Mouse (Mus musculus) thymus, adult 2 months (tissue): ENCODE measurements around the gene Gm10521. TPM values are rescaled to one million over a fixed set of nuclear protein-coding genes. Genes with fewer than 3 reads are reported as not detected.

Source experiments
- DNase-seq: peaks from one replicate; pipeline ENCODE4 v3.0.0; 2021
- H3K27ac ChIP-seq: fragments of 200-500 bp; 2 replicates; pipeline ENCODE4 v1.5.1; 2012; ENCODE audit warnings: low read length, control low read depth; ENCODE audit not compliant: control insufficient read depth, insufficient read depth
- H3K27me3 ChIP-seq: fragments of 200-500 bp; 2 replicates; pipeline ENCODE4 v1.6.1; 2012; ENCODE audit warnings: mild to moderate bottlenecking, low read length, moderate library complexity, mixed read lengths; ENCODE audit not compliant: control insufficient read depth, insufficient read depth
- H3K36me3 ChIP-seq: fragments of 200-500 bp; 2 replicates; pipeline ENCODE4 v1.6.1; 2012; ENCODE audit warnings: mild to moderate bottlenecking, low read length, moderate library complexity; ENCODE audit not compliant: control insufficient read depth, insufficient read depth
- H3K4me1 ChIP-seq: fragments of 200-500 bp; replicated peaks from 2 replicates; pipeline ENCODE4 v1.6.1; 2012; ENCODE audit warnings: low read length; ENCODE audit not compliant: control insufficient read depth, insufficient read depth
- H3K4me3 ChIP-seq: fragments of 200-500 bp; 2 replicates; pipeline ENCODE4 v1.5.1; 2012; ENCODE audit warnings: mild to moderate bottlenecking, low read length, control low read depth, moderate library complexity; ENCODE audit not compliant: control insufficient read depth, insufficient read depth
- CTCF ChIP-seq: fragments of 200-500 bp; IDR thresholded peaks from 2 replicates; pipeline ENCODE4 v1.5.1; 2012; ENCODE audit warnings: mild to moderate bottlenecking, control low read depth, low read length, moderate library complexity, borderline replicate concordance; ENCODE audit not compliant: control insufficient read depth, poor library complexity, insufficient read depth; ENCODE audit errors: extremely low read depth
- POLR2A ChIP-seq: fragments of 200-500 bp; IDR thresholded peaks from 2 replicates; pipeline ENCODE4 v1.6.1; 2012; ENCODE audit warnings: mild to moderate bottlenecking, low read length, control low read depth, moderate library complexity; ENCODE audit not compliant: control insufficient read depth, poor library complexity, insufficient read depth; ENCODE audit errors: extremely low read depth
- WGBS: fragments of 180-500 bp; shearing (Covaris S2); methylation state at CpG from one replicate; pipeline ENCODE4 v1.1.7; 2018; 5-methylcytosine and 5-hydroxymethylcytosine counted together
- polyA plus RNA-seq: library from polyadenylated mRNA; depleted of rRNA; stranded (reverse); fragments of >200 nt; gene quantifications from 2 replicates; pipeline ENCODE4 v1.2.3, GENCODE M21; 2012

Gene Gm10521
- polyA plus RNA-seq, 1 experiment: 9.5 TPM

DNA sequence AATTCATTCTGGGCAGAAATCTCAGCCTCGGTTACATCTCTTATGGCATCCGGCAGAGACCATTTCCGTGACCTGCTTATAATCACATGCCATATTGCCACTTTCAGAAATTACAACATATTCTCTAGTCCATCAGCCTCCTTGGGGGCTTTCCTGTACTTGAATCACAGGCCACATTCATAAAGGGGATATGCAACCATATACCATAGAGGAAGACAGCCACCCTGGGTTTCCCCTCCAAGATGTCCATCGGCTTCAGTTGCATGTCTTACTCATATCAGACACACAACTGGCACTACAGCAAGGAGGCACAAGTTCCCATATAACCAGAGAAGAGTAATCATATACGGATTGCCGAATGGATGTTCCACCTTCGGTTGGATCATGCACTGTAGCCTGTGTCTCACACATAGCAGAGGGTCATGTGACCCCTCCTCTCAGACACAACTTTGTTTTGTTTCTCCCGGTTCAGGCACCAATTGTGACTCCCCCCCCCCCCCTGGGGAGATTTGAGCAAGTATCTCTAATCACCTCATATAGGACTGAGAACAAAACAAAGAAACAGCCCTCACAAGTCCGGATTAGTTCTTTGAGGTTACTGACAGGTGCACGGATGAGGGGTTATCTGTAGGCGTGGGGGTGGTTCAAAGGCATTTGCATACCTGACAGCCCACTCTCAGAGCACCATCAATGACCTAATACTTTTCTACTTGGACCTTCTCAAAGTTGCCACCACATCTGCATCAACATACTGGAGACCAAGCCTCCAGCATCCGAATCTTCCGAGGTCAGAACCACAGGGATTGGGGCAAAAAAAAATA lies 20.4 kb downstream of the Gm10521 start:
- peaks cover 21% of the 10 kb centered on the region for H3K4me1 ChIP-seq
- TF ChIP-seq POLR2A (no peak), CTCF (no peak)
- no peak overlapping the region; the same call in 1 of the 2 replicates for H3K4me3 ChIP-seq
- DNase-seq: peak; percentile 39
- H3K27me3 ChIP-seq: no peaks in the 10 kb centered on the region
- H3K36me3 ChIP-seq: peaks cover 17% of the 10 kb centered on the region; the same call in 1 of the 2 replicates
- peak overlapping the region; percentile 74 for H3K27ac ChIP-seq
- WGBS: 57% methylated on average over 13 of the region's 13 CpGs

DNA sequence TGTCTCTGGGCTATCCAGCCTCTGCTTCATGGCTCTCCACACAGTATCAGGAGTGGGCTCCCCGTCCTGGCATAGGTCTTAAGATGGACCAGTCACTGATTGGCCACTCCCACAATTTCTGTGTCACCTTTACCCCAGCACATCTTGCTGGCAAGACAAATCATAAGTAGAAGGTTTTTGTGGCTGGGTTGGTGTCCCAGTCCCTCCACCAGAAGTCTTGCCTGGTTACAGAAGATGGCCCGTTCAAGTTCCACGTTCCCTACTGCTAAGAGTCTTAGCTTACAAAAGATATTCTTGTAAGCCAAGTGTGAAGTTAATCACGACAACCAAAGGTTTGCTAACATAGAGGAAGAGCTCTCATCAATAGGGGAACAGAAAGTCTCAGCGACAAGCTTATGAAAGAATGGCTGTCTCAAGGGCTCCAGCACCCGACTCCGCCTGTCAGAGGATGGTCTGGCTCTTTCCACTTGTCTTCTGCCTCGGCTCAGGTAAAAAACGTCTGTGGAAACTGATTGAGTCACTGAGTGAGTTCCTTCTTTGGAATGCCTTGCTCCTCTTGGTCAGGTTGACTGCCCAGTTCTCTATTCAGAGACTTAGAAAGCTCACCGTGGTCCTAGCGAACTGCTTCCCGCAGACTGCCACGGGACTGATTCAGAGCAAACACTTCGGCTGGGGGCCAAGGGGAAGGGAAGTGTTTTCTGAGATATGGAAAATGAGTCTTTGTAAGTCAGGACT lies 22.0 kb downstream of the Gm10521 start, which contains the start of gene Slamf6:
TSS of gene Slamf6 (plus strand) at position 211 of the 735 bp plus-strand sequence.
- Histone ChIP-seq H3K4me1 (peaks cover 26% of the 10 kb centered on the region), H3K4me3 (peak within 1 kb of the TSS; percentile 58), H3K36me3 (peaks cover 8% of the 10 kb centered on the region; the same call in 1 of the 2 replicates), H3K27ac (peak within 1 kb of the TSS; percentile 93), H3K27me3 (no peaks in the 10 kb centered on the region)
- TF ChIP-seq CTCF (no peak), POLR2A (peak; percentile 19; the same call in 1 of the 2 replicates)
- 7% methylated on average over 14 of the region's 14 CpGs for WGBS
- DNase-seq: peak; percentile 61

DNA sequence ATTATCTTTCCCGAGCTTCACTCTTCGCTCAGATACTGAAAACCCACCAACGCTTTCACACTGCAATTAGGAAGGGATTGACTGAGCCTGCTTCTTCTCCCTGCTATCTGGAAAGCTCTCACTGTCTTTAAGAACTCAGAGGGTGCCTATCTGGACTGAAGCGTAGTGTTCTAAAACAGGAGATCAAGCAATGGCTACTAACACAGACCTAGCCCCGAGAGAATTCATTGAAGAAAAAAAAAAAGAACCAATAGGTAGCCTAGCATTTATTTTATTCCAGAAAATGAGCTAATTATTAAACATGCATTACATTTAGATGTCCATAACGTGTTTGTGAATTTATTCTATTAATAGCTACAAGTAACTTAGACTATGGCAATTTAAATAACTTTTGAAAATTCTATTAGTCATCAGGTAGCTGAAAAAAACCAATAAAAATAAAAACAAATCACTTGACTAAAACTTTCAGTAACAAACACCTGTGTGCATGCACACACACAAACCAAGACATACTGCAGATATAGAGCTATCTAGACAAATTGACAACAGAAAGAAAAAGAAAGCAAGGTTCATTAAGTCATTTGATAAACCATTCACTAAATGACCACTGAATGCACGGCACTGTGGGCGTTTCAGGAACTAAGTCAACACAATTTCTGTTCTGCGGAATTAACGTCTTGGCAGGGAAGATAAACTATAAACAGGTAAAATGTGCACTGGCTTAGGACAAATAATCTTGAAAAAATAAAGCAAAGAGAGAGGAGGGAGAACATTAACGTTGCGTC lies 22.9 kb downstream of the Gm10521 start:
- no peak for DNase-seq
- WGBS: 26% methylated on average over 12 of the region's 12 CpGs
- H3K36me3 ChIP-seq: no peaks in the 10 kb centered on the region
- no peaks in the 10 kb centered on the region for H3K27me3 ChIP-seq
- peak overlapping the region; percentile 93; the same call in 1 of the 2 replicates for H3K27ac ChIP-seq
- peaks cover 29% of the 10 kb centered on the region for H3K4me1 ChIP-seq
- TF ChIP-seq CTCF: no peak
- TF ChIP-seq POLR2A: no peak
- peak overlapping the region; percentile 58 for H3K4me3 ChIP-seq

DNA sequence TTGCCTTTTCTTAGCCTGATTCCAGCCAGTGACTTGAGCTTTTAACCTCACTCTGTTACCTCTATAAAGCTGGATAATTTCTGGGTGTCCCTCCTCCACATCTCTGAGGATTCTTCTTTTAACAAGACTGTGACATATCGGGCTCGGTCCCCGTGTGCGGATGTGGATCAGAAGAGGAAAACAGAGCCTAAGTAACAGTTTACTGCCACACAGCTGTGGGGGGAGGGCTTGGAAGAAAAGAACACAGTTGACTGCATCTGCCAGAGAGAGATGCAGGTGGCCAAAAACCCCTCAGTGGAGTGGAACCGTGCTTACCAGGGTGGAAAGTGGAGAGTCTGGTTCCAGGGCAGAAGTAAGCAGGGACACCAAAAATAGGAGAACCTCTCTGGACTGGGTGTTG lies 23.7 kb downstream of the Gm10521 start:
- whole genome bisulfite sequencing: 6% methylated on average over 5 of the region's 5 CpGs
- peak overlapping the region; percentile 4 for H3K4me3 ChIP-seq
- TF ChIP-seq POLR2A (peak; percentile 73), CTCF (no peak)
- peak overlapping the region; percentile 99 for H3K27ac ChIP-seq
- H3K36me3 ChIP-seq: peaks cover 5% of the 10 kb centered on the region; the same call in 1 of the 2 replicates
- H3K27me3 ChIP-seq: no peaks in the 10 kb centered on the region
- peak; percentile 86 for DNase-seq
- H3K4me1 ChIP-seq: peaks cover 33% of the 10 kb centered on the region

DNA sequence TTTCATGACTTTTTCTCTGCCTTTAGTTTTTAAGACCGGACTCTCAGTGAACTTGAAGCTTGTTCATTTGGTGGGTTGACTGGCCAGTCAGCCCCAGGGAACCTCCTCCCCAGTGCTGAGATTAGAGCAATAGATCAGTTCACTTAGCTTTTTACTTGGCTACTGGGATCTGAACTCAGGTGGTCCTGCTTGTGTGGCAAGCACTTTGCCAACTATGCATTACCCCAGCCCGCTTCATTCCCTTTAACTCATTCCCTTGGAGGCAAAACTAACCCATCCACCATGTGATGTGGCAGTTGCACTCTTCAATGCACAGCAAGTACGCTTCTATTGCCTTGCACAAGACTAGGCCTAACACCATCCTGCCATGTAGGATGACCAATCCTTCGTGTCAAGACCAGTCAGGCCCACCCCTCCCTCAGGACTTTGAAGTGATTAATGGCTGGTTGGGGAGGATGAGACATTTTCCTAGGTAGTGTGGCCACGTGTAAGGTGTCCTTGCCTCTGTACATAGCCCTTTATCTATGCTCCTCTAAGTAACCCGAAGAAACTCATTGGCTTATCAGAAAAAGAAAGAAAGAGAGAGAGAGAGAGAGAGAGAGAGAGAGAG lies 24.5 kb downstream of the Gm10521 start:
- peak; percentile 27 for DNase-seq
- Histone ChIP-seq H3K27ac (peak overlapping the region; percentile 99), H3K4me3 (peak overlapping the region; percentile 22), H3K4me1 (peaks cover 33% of the 10 kb centered on the region), H3K36me3 (peaks cover 13% of the 10 kb centered on the region; the same call in 1 of the 2 replicates), H3K27me3 (no peaks in the 10 kb centered on the region)
- 74% methylated on average over 6 of the region's 6 CpGs for WGBS
- no peak for TF ChIP-seq POLR2A
